Mouse (Mus musculus): ENCODE data around the gene Gm19684.
"Not testable (repeated sequence)": the region's sequence is repeated elsewhere in the genome, so short reads cannot be mapped to it uniquely, and the experiment has no call there.

Gm19684 gene

DNA sequence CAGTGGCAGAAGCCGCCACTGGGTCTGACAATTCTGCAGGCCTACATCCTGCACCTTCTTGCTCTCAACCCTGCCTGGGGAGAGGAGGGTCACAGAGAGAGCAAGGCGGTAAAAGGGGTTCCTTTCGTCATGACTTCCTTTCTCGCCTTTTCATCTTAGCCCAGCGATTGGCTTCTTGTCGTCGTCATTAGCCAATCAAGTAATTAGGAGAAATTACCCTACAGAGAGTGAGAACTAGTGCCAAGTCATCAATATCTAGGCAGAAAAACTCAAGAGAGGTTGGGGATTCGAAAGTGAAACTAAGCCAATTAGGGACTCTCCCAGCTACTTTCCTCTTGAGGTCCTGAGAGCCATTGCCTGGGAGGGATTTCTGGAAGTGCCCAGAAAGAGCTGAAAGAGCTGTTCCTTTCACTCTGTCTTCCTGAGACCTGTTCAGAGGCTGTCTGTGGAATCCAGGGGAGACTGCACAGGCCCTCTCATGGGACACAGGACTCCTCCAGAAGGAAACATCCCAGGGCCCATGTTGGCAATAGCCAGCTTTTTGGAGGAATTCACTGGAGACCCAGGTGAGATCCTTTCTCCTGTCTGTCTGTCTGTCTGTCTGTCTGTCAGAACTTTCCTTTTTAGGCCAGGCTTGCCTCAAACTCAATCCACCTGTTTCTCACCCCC lies at the start of gene Gm19684:
Gene Gm19684 (plus strand): TSS at position 327 of the 669 bp plus-strand sequence.
- peak; percentile 72 for ATAC-seq (ENCODE audit: low TSS enrichment)

DNA sequence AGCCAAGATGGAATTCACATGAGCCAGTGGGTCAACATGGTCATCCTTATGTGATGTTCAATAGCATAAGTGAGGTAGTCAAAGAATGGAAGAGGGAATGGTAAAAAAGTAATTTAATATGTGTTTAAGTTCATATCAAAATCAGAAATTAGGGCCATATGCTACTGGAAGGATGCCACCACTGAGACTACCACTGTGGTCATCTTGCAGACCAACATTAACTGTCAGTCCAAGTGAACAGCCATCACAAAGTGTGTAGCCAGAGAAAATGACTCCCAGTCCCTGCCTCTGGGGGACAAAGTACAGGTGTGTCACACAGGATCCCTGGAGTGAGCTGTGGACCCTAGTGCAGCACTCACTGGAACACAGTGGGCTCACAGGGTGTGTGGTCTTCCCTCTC lies 39.6 kb upstream of the Gm19684 start:
- ATAC-seq (ENCODE audit: low TSS enrichment): not testable (repeated sequence)

DNA sequence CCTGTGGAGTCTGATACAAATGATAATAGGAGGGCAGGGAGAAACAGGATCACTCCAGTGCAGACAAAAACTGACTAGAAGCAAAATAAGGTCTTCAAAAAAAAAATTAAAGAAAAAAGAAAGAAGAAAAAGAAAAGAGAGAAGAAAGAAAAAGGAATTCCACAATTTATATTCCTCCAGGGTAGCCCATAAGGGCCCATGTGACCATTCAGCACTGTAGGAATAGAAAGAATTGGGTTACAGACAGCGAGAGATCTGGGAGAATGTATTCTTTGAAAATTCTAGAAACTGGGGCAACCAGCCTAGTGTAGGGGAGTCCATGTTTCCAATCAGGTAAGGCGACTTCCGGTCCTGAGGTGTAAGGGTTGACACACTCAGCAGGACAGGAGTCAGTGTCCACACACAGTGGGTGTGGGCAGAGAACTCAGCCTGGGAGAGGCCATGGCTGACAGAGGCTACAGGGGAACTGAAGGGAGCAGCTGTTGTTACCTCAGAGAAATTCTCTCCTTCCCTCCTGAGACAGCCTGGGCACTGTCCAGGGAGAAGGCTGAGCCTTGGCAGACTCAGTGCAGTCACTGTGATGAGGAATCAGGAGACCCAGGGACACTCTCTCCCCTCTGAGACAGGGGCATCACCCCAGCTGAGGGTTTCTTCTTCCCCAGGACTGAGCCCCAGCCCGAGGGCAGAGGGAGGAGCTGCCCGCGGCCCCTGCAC lies 38.8 kb upstream of the Gm19684 start:
- ATAC-seq (ENCODE audit: low TSS enrichment): peak; percentile 63

DNA sequence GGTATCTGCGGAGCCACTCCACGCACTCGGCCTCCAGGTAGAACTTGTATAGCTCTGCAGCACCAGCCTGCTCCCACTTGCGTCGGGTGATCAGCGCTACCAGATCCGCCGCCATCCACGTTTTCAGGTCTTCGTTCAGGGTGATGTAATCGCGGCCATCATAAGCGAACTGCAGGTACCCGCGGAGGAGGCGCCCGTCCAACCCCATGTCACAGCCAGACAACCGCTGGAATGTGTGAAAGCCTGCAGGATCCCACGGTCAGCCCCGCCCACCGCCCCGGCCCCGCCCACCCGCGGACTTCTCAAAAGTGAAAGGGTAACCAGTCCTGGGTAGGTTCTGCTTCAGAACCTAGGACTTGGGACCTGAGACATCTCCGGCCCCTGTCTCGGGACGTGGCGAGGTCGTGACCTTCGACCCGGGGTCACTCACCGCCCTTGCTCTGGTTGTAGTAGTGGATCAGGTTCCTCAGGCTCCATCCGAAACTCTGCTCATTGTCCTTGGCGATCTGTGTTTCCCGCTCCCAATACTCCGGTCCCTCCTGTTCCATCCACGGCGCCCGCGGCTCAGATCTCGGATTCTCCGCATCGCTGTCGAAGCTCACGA lies 38.1 kb upstream of the Gm19684 start:
- ATAC-seq (ENCODE audit: low TSS enrichment): peak; percentile 39; the same call in 1 of the 2 replicates

DNA sequence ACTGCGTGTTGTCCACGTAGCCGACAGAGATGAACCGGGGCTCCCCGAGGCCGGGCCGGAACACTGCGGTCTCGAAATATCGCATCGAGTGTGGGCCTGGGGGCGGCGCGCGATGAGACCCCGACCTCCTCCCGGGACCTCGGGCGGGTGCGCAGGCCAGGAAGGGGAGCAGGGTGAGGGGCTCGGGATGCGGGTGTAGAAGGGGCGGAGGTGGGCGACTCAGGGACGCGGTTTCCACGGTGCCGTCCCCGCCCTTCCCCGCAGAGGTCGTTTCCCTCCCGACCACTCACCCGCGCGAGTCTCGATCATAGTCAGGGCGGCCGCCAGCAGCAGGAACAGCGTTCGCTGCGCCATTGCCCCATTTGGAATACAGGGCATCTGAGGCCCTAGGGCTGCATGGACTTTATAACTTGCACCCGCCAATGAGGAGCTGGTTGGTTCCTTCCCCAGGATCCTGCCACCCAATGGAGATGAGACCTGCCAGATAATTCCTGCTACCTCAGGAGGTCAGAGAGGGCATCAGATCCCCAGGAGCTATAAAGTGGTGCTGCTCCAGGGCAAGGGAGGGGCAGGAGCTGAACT lies 37.5 kb upstream of the Gm19684 start:
- peak; percentile 33; the same call in 1 of the 2 replicates for ATAC-seq (ENCODE audit: low TSS enrichment)

DNA sequence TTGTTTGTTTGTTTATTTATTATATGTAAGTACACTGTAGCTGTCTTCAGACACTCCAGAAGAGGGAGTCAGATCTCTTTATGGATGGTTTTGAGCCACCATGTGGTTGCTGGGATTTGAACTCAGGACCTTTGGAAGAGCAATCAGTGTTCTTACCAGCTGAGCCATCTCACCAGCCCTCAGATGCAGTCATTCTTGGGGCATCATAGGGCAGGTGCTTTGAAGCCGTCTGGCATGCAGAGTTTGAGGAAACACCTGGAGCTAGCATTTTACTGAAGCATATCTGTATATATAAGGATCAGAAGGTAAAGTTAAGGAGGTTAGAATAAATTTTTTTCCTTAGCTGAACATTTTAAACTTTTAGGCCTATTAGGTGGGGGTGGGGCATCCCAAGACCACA lies 35.5 kb upstream of the Gm19684 start:
- ATAC-seq (ENCODE audit: low TSS enrichment): not testable (repeated sequence)

DNA sequence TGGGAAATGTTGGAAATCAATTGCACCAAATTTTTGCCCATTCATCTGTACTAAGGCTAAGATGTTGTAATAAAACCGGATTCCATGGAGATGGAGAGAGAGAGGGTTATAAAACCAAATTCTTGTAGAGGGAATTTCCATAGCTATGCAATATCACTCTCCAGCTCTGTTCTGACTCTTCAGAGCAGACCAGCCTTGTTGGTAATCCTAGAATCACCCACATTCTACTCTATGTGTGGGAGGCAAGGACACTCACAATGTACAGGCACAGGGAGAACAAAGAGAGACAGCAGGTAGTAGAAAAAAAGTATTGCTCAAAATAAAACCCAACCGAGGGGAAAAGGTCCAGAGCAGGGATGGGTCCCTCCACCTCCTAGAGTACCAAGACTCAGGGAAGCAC lies 29.5 kb upstream of the Gm19684 start:
- peak; percentile 92 for ATAC-seq (ENCODE audit: low TSS enrichment)

DNA sequence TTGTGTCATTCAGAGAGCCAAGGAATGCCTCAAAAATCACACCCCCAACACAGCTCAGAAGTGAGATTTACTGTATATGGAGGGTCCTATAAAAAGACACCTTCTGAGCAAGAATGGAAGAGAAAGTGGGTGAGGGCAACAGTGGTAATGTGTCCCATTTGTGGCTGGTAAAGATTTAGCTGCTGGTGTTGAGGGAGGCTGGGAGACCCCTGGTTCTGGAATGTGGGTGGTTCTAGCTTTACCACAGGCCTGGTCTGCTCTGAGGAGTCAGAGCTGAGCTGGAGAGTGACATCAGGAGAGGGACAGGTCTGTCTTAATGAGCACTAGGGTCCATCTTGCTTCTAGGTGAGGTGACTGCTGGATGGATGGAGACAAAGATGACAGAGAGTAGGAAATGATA lies 29.0 kb upstream of the Gm19684 start:
- peak; percentile 55; the same call in 1 of the 2 replicates for ATAC-seq (ENCODE audit: low TSS enrichment)

DNA sequence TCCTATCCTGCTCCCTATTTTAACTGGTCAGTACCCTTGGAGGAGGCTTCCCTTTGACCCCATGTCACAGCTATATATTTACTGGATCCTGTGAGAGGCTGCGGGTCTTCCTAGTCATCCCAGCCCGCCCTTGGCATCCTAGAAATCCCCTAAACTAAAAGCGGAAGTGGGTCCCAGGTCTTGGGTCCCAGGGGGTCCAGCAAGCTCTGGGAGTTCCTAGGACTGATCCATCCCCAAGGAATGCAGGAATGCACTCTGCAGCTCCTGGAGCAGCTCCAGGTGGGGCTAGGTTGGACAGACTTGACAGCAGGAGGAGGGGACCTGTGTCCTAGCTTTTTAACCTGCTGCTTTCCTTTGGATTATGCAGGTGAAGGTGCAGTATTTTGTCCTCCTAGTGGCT lies 27.5 kb upstream of the Gm19684 start:
- ATAC-seq (ENCODE audit: low TSS enrichment): no peak

DNA sequence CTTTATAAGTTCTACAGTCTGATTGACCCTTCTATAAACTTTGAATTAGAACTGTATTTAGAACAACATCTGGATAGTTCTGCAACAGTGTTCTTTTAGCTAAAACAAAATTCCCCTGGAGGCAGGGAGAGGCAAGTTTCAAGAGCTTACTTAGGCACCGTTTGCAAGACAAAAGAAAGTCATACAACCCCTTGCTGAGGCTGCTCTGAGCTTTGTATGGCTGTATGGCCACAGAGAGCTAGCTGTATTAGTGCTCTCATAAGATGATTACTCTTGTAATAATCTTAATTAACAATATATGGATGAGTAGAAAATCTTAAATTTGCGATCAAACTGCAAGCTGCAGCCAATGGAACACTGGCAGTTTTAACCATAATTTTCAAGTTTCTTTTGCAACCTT lies 21.9 kb upstream of the Gm19684 start:
- ATAC-seq (ENCODE audit: low TSS enrichment): not testable (repeated sequence)

DNA sequence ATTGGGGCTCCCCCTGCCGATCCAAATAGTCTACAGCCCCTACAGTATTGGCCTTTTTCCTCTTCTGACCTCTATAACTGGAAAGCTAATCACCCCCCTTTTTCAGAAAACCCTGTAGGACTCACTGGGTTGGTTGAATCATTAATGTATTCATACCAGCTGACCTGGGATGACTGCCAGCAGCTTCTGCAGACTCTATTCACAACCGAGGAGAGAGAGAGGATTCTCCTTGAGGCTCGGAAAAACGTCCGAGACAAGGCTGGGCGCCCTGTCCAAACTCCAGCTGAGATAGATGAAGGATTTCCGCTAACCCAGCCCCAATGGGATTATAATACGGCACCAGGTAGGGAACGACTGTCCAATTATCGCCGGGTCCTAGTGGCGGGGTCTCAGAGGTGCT lies 19.4 kb upstream of the Gm19684 start:
- ATAC-seq (ENCODE audit: low TSS enrichment): not testable (repeated sequence)

DNA sequence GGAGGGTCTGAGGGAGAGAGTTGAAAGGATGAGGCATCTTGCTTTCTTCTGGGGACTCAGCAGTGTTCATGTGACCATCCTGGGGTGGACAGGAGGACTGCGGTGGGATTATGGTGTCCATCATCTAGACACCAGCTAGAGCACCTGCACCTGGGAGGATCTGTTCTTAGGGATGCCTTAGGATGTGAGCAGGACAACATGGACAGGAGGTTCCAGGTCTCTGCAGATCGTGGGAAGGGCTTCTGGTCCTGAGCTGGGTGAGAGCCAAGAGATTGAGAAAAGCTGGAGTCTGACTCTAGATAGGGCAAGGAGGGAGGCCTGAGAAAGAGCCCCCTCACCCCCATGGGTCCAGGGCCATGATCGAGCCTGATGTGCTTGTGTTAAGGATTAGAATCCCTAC lies 11.3 kb upstream of the Gm19684 start:
- ATAC-seq (ENCODE audit: low TSS enrichment): not testable (repeated sequence)

DNA sequence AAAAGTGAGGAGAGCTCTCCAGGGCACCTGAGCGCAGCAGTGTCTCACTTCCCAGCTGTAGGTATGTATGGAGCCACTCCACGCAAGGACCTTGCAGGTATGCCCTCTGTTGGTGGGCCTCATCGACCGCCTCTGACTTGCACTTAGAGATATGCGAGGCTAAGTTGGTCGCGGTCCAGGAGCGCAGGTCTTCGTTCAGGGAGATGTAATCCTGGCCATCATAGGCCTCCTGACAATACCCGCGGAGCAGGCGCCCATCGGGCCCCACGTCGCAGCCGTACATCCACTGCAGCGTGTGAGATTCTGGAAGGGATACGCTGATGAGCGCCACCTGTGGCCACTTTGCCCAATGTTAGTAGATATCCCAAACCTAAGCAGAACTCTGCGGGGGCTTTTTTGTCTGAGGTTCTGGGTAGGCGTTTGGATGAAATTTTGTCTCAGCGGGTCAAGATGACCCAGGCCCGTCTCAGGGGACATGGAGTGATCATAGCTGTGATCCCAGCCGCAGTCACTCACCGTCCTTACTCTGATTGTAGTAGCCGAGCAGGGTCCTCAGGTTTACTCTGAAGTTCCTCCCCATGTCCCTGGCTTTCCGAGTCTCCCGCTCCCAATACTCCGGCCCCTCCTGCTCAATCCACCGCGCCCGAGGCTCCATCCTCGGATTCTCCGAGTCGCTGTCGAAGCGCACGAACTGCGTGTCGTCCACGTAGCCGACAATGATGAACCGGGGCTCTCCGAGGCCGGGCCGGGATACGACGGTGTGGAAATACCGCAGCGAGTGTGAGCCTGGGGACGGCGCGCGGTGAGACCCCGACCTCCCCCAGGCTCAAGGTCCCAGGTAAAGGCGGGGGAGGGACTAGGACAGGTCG lies 10.6 kb upstream of the Gm19684 start:
- peak; percentile 84 for ATAC-seq (ENCODE audit: low TSS enrichment)

DNA sequence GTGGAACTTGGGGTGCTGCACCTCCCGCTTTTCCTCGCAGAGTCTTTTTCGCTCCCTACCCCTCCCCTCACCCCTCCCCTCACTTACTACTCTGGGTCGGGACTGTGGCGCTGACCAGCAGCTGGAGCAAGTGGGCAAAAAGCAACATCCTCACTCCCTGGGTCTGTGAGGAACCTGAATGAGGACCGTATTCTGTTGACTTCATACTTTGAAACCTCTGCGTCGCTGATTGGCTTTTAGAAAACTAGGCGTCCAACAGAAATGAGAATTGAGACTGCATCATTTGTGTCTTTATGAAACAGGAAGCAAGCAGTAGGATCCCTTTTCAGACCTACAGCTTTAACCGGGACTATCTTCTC lies 10.0 kb upstream of the Gm19684 start:
- ATAC-seq (ENCODE audit: low TSS enrichment): peak; percentile 92

DNA sequence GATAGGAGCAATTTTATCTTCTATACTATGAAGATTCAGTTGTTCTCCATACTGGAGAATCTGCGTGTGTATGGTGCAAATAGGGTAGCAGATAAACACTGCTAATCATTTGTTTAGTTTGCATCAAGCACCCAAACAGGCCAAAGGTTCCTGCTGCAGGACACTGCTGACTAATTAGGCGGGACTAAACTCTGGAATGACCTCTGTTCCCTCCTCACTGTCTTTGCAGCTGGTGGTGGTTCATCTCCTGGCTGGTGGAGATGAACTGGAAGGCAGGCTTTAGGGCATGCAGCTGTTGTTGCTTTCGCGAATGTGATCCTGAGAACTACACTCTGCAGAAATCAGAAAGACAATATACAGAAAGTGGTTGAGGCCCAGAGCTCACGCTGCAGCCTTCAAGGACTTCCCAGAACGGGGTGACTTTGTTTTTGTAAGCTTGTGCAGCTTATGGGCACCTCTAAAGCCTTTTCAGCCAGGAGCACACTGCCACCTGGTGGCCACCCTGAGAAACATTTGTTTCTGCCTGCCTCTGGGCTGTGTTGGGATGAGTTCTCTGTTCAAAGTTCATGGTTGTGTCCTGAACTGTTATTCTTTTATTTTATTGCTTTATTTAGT lies 7.4 kb upstream of the Gm19684 start:
- ATAC-seq (ENCODE audit: low TSS enrichment): peak; percentile 60; the same call in 1 of the 2 replicates

DNA sequence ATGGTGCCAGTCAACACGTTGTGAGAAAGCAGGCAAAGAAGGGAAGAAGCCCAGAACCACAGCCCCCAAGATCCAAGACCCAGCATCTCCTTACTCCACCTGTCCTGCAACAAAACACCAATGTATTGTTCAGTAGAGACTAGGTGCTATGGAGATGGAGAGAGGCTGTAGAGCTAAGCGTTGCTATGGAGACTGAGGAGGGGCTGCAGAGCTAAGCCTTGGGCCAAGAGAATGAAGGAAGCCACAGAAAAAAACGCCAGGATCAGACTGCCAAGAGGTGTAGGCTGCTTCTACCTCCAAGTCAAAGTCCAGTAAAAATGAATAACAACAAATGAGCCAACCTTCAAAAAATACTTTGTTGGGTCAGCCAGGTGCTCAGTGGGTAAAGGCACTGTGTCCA lies 4.9 kb upstream of the Gm19684 start:
- not testable (repeated sequence) for ATAC-seq (ENCODE audit: low TSS enrichment)

DNA sequence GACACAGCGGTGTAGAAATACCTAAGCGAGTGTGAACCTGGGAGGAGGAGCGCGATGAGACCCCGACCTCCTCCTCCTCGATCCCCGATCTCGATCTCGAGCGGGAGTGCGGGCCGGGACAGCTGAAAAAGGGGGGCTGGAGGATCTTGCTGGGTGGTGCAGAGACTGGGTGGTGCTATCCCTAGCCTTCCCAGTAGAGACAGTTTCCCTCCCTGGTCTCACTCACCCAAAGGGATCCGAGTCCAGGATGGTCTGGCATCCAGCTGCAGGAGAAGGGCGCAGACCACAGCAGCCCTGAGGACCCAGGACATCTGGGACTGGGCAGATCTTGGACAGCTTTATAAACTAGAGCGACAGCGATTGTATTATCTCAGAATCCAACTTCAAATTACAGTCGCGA lies 639 bp upstream of the Gm19684 start:
- peak; percentile 34; the same call in 1 of the 2 replicates for ATAC-seq (ENCODE audit: low TSS enrichment)

DNA sequence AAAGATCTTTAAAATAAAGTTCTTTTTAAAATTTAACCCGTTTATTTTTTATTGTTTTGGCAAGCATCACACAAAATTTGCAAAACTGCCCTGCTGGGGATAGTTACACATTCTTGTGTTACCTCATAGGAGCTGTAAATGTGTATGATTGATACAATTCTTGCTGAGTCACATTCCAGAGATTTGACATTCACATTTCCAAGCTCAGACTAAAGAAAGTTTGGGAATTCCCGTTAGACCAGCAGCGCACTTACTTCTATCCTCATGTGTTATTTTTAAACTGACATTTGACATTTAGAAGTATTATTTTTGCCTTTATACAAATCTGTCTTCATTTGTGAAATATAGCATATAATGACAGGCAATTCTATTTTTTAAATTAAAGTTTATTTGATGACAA lies 2.6 kb downstream of the Gm19684 start:
- not testable (repeated sequence) for ATAC-seq (ENCODE audit: low TSS enrichment)

DNA sequence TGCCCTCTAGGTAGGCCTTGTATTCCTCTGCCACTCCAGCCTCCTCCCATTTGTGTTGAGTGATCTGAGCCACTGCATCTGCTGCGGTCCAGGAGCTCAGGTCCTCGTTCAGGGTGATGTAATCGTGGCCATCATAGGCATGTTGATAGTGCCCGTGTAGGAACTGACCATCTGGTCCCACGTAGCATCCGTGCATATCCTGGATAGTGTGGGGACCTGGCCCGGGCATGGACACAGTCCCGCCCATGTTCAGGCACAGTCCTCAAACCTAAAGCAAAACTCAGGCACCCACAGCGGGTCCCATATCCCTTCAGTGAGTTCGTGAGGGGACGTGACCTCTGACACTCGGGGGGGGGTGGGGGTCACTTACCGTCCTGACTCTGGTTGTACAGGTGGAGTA lies 7.0 kb downstream of the Gm19684 start:
- not testable (repeated sequence) for ATAC-seq (ENCODE audit: low TSS enrichment)

DNA sequence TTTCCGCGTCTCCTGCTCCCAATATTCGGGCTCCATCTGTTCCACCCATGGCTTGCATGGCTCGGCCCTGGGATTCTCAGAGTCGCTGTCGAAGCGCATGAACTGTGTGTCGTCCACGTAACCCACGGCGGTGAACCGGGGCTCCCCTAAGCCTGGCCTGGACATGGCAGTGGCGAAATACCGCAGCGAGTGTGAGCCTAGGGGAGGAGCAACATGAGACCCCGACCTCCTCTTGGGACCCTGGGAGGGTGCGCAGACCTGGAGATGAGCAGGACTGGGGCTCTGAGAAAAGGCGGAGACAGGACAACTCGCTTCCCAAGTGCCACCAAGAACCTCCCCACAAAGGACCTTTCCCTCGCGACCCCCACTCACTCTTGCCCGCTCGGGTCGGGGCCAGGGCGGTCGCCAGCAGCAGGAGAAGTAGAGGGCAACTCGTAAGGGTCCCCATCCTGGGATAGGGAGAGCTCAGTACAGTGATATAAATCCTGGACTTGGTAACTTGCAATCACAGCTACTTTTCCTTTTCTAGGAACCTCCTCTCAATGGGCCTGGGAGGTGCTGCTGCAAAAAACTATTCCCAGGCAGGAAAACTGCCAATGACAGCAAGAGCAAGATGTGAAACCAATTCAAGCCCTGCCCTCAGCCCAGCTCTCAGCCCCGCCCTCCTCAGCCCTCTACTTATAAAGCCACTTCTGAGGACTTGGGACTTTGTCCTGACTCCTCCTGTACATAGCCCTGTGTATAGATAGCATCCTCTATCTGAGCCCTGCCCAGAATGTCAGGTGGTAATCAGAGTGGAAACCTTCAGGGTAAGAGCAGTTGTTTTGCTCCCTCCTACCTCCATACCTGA lies 7.7 kb downstream of the Gm19684 start, which contains the start of gene Gm7030:
Gene Gm7030 (minus strand): TSS at position 458 of the 850 bp plus-strand sequence.
- ATAC-seq (ENCODE audit: low TSS enrichment): not testable (repeated sequence)

All from frontal cortex, adult (tissue).